Mouse (Mus musculus): ENCODE results near the gene Ankrd53. TPM values are rescaled to one million over a fixed set of nuclear protein-coding genes. Genes with fewer than 3 reads are reported as not detected.
A peak's percentile ranks its signal among the peaks of the same experiment; 100 is the strongest.

The Ankrd53 gene
- polyA plus RNA-seq, 1 experiment from 2014 or later = 0.30 TPM

GRCm38 (mm10) chr6:83738596-83738995 lies 23.8 kb upstream of the Ankrd53 start:
- H3K36me3 ChIP-seq = no peaks in the 10 kb centered on the region
- H3K4me2 ChIP-seq = no peak overlapping the region
- no peak for ATAC-seq (ENCODE audit: insufficient number of reproducible peaks, insufficient read depth, low FRiP score, low TSS enrichment, low read depth)
- H3K4me3 ChIP-seq = no peak overlapping the region
- peaks cover 37% of the 10 kb centered on the region for H3K27me3 ChIP-seq
- H3K27ac ChIP-seq = no peak overlapping the region
- WGBS = 40% methylated on average over 6 of the region's 6 CpGs
- H3K4me1 ChIP-seq = peaks cover 7% of the 10 kb centered on the region; the same call in 1 of the 2 replicates
- H3K9me3 ChIP-seq = peaks cover 14% of the 10 kb centered on the region; the same call in 1 of the 2 replicates
- H3K9ac ChIP-seq = no peak overlapping the region

DNA sequence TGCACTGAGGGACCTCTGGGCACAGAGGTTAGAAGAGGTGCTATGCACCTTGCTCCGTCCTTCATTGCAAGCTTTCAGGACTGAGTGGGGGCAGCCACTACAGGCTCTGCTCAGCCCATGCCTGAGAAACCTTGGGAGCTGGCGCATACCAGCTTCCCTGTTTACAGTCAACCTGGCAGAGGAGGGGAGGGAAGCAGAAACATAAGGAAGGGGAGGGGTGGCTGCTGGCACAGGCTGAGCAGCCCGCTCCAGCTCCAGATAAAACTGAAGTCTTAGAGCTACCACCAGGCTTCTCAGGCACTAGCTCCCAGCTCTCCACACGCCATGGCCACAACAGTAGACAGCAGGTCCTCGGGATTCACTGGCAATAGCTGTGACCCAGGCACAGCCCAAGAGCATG lies 19.7 kb upstream of the Ankrd53 start, which contains the start of gene Atp6v1b1:
Gene Atp6v1b1, plus strand, starts transcription at position 230 of the 400 bp plus-strand sequence.
- Histone ChIP-seq H3K9ac (no peak within 1 kb of the TSS), H3K4me3 (no peak within 1 kb of the TSS), H3K4me2 (no peak within 1 kb of the TSS), H3K27me3 (peaks cover 37% of the 10 kb centered on the region), H3K27ac (peak within 1 kb of the TSS; percentile 48; the same call in 1 of the 2 replicates), H3K36me3 (no peaks in the 10 kb centered on the region), H3K9me3 (0 out of 2 replicates have a peak, but pooled peaks cover 7% of the 10 kb centered on the region), H3K4me1 (peaks cover 12% of the 10 kb centered on the region; the same call in 1 of the 2 replicates)
- 49% methylated on average over 5 of the region's 5 CpGs for WGBS
- ATAC-seq (ENCODE audit: insufficient number of reproducible peaks, insufficient read depth, low FRiP score, low TSS enrichment, low read depth) = no peak

- WGBS = 51% methylated on average over 5 of the region's 5 CpGs
- Histone ChIP-seq H3K36me3 (no peaks in the 10 kb centered on the region), H3K9me3 (0 out of 2 replicates have a peak, but pooled peaks cover 7% of the 10 kb centered on the region), H3K27me3 (peaks cover 41% of the 10 kb centered on the region), H3K27ac (peak overlapping the region; percentile 48; the same call in 1 of the 2 replicates), H3K4me1 (peaks cover 12% of the 10 kb centered on the region; the same call in 1 of the 2 replicates), H3K9ac (no peak overlapping the region), H3K4me2 (no peak overlapping the region), H3K4me3 (no peak overlapping the region)
- no peak for ATAC-seq (ENCODE audit: insufficient number of reproducible peaks, insufficient read depth, low FRiP score, low TSS enrichment, low read depth)
Measured at GRCm38 (mm10) chr6:83743212-83743611, 19.2 kb upstream of the Ankrd53 start.

GRCm38 (mm10) chr6:83744126-83744525 lies 18.3 kb upstream of the Ankrd53 start:
- Histone ChIP-seq H3K9ac (no peak overlapping the region), H3K4me1 (0 out of 2 replicates have a peak, but pooled peaks cover 9% of the 10 kb centered on the region), H3K27ac (0 out of 2 replicates have a peak overlapping the region, but pooled peaks have one; percentile 45), H3K27me3 (peaks cover 41% of the 10 kb centered on the region), H3K9me3 (0 out of 2 replicates have a peak, but pooled peaks cover 7% of the 10 kb centered on the region), H3K4me2 (peak overlapping the region; percentile 7; the same call in 1 of the 2 replicates), H3K4me3 (no peak overlapping the region), H3K36me3 (no peaks in the 10 kb centered on the region)
- 0 out of 2 replicates have a peak, but pooled peaks have one; percentile 41 for ATAC-seq (ENCODE audit: insufficient number of reproducible peaks, insufficient read depth, low FRiP score, low TSS enrichment, low read depth)
- 50% methylated on average over 5 of the region's 5 CpGs for WGBS

- peak; percentile 60; the same call in 1 of the 2 replicates for ATAC-seq (ENCODE audit: insufficient number of reproducible peaks, insufficient read depth, low FRiP score, low TSS enrichment, low read depth)
Measured at GRCm38 (mm10) chr6:83744557-83744956, 17.9 kb upstream of the Ankrd53 start.

GRCm38 (mm10) chr6:83745466-83745865 lies 17.0 kb upstream of the Ankrd53 start:
- Histone ChIP-seq H3K36me3 (no peaks in the 10 kb centered on the region), H3K9ac (no peak overlapping the region), H3K4me3 (no peak overlapping the region), H3K27me3 (peaks cover 35% of the 10 kb centered on the region), H3K4me2 (no peak overlapping the region), H3K4me1 (0 out of 2 replicates have a peak, but pooled peaks cover 9% of the 10 kb centered on the region), H3K9me3 (0 out of 2 replicates have a peak, but pooled peaks cover 7% of the 10 kb centered on the region), H3K27ac (no peak overlapping the region)
- 52% methylated on average over 2 of the region's 2 CpGs for WGBS
- no peak for ATAC-seq (ENCODE audit: insufficient number of reproducible peaks, insufficient read depth, low FRiP score, low TSS enrichment, low read depth)

More at GRCm38 (mm10) chr6:83744557-83744956, 17.9 kb upstream of the Ankrd53 start:
- H3K4me3 ChIP-seq = no peak overlapping the region
- 46% methylated on average over 5 of the region's 5 CpGs for WGBS
- H3K27me3 ChIP-seq = peaks cover 41% of the 10 kb centered on the region
- H3K27ac ChIP-seq = 0 out of 2 replicates have a peak overlapping the region, but pooled peaks have one; percentile 45
- no peaks in the 10 kb centered on the region for H3K36me3 ChIP-seq
- H3K4me1 ChIP-seq = 0 out of 2 replicates have a peak, but pooled peaks cover 9% of the 10 kb centered on the region
- no peak overlapping the region for H3K9ac ChIP-seq
- H3K4me2 ChIP-seq = peak overlapping the region; percentile 7; the same call in 1 of the 2 replicates
- H3K9me3 ChIP-seq = 0 out of 2 replicates have a peak, but pooled peaks cover 7% of the 10 kb centered on the region

- H3K4me3 ChIP-seq = no peak overlapping the region
- H3K27me3 ChIP-seq = peaks cover 47% of the 10 kb centered on the region
- 47% methylated on average over 3 of the region's 3 CpGs for WGBS
- 0 out of 2 replicates have a peak, but pooled peaks cover 10% of the 10 kb centered on the region for H3K4me1 ChIP-seq
- no peaks in the 10 kb centered on the region for H3K36me3 ChIP-seq
- no peak overlapping the region for H3K27ac ChIP-seq
- H3K9me3 ChIP-seq = no peaks in the 10 kb centered on the region
- H3K9ac ChIP-seq = no peak overlapping the region
- no peak for ATAC-seq (ENCODE audit: insufficient number of reproducible peaks, insufficient read depth, low FRiP score, low TSS enrichment, low read depth)
- H3K4me2 ChIP-seq = no peak overlapping the region
Measured at GRCm38 (mm10) chr6:83749286-83749685, 13.2 kb upstream of the Ankrd53 start.

- H3K27ac ChIP-seq = no peak overlapping the region
- peak overlapping the region; percentile 27; the same call in 1 of the 2 replicates for H3K9ac ChIP-seq
- no peak for ATAC-seq (ENCODE audit: insufficient number of reproducible peaks, insufficient read depth, low FRiP score, low TSS enrichment, low read depth)
- 0 out of 2 replicates have a peak, but pooled peaks cover 6% of the 10 kb centered on the region for H3K4me1 ChIP-seq
- H3K4me3 ChIP-seq = no peak overlapping the region
- WGBS = 8% methylated on average over 11 of the region's 11 CpGs
- H3K27me3 ChIP-seq = peaks cover 43% of the 10 kb centered on the region
- no peaks in the 10 kb centered on the region for H3K36me3 ChIP-seq
- peak overlapping the region; percentile 33; the same call in 1 of the 2 replicates for H3K4me2 ChIP-seq
- H3K9me3 ChIP-seq = no peaks in the 10 kb centered on the region
Measured at GRCm38 (mm10) chr6:83750171-83750684, 12.2 kb upstream of the Ankrd53 start.

- Histone ChIP-seq H3K4me3 (no peak overlapping the region), H3K27me3 (peaks cover 69% of the 10 kb centered on the region), H3K9ac (no peak overlapping the region), H3K9me3 (no peaks in the 10 kb centered on the region), H3K4me2 (no peak overlapping the region), H3K36me3 (no peaks in the 10 kb centered on the region), H3K27ac (no peak overlapping the region), H3K4me1 (peaks cover 10% of the 10 kb centered on the region; the same call in 1 of the 2 replicates)
- ATAC-seq (ENCODE audit: insufficient number of reproducible peaks, insufficient read depth, low FRiP score, low TSS enrichment, low read depth) = no peak
- WGBS = 71% methylated on average over 9 of the region's 9 CpGs
Measured at GRCm38 (mm10) chr6:83756051-83756450, 6.4 kb upstream of the Ankrd53 start.

GRCm38 (mm10) chr6:83762880-83763431 lies 512 bp downstream of the Ankrd53 start:
- H3K9me3 ChIP-seq = no peaks in the 10 kb centered on the region
- peaks cover 17% of the 10 kb centered on the region for H3K4me1 ChIP-seq
- H3K36me3 ChIP-seq = 0 out of 2 replicates have a peak, but pooled peaks cover 1% of the 10 kb centered on the region
- H3K9ac ChIP-seq = peak overlapping the region; percentile 66
- under 1% methylated on average over 35 of the region's 35 CpGs for WGBS
- peaks cover 61% of the 10 kb centered on the region for H3K27me3 ChIP-seq
- H3K4me2 ChIP-seq = peak overlapping the region; percentile 68
- no peak overlapping the region for H3K27ac ChIP-seq
- H3K4me3 ChIP-seq = peak overlapping the region; percentile 41
- ATAC-seq (ENCODE audit: insufficient number of reproducible peaks, insufficient read depth, low FRiP score, low TSS enrichment, low read depth) = 0 out of 2 replicates have a peak, but pooled peaks have one; percentile 27

- H3K9me3 ChIP-seq = no peaks in the 10 kb centered on the region
- H3K27me3 ChIP-seq = peaks cover 27% of the 10 kb centered on the region
- no peak overlapping the region for H3K27ac ChIP-seq
- no peak overlapping the region for H3K4me3 ChIP-seq
- peaks cover 40% of the 10 kb centered on the region for H3K36me3 ChIP-seq
- no peak overlapping the region for H3K4me2 ChIP-seq
- ATAC-seq (ENCODE audit: insufficient number of reproducible peaks, insufficient read depth, low FRiP score, low TSS enrichment, low read depth) = no peak
- 84% methylated on average over 3 of the region's 3 CpGs for WGBS
- no peak overlapping the region for H3K9ac ChIP-seq
- peaks cover 14% of the 10 kb centered on the region for H3K4me1 ChIP-seq
Measured at GRCm38 (mm10) chr6:83766982-83767381, 4.5 kb downstream of the Ankrd53 start.
